Mouse (Mus musculus) neutrophil, adult 5-6 weeks (primary cell): ENCODE results near the gene Bcar1. TPM values are rescaled to one million over a fixed set of nuclear protein-coding genes. Genes with fewer than 3 reads are reported as not detected.

ENCODE experiments used
- ATAC-seq: fragments of 151-379, 151-347 bp; 2 replicates; pipeline ENCODE4 v1.8.0; 2017; ENCODE audit warnings: mild to moderate bottlenecking, moderate TSS enrichment; ENCODE audit not compliant: insufficient number of reproducible peaks, poor library complexity, low FRiP score, severe bottlenecking; ENCODE audit errors: extremely low read depth
- total RNA-seq: library from RNA; stranded (forward); fragments of 200-1000 nt; gene quantifications from 2 replicates; pipeline ENCODE4 v1.2.3, GENCODE M21; 2017

Gene Bcar1
- total RNA-seq, 1 experiment from 2014 or later = 0.23 TPM

- no peak for ATAC-seq
Observed at GRCm38 (mm10) chr8:111700740-111701139, 42.9 kb downstream of the Bcar1 start.

- no peak for ATAC-seq
Observed at GRCm38 (mm10) chr8:111700201-111700600, 43.4 kb downstream of the Bcar1 start.

- ATAC-seq = no peak
Observed at GRCm38 (mm10) chr8:111699035-111699434, 44.6 kb downstream of the Bcar1 start.

GRCm38 (mm10) chr8:111697655-111698054 is 46.0 kb downstream of the Bcar1 start:
- no peak for ATAC-seq

- ATAC-seq = no peak
Observed at GRCm38 (mm10) chr8:111695441-111695840, 48.2 kb downstream of the Bcar1 start.

- no peak for ATAC-seq
Observed at GRCm38 (mm10) chr8:111693261-111693741, 50.3 kb downstream of the Bcar1 start.

- no peak for ATAC-seq
Observed at GRCm38 (mm10) chr8:111690960-111691445, 52.6 kb downstream of the Bcar1 start, which contains the start of gene Ctrb1. Gene Ctrb1 (minus strand): TSS chr8:111691010.

- ATAC-seq = 0 out of 2 replicates have a peak, but pooled peaks have one; percentile 18
Observed at GRCm38 (mm10) chr8:111686881-111687280, 56.7 kb downstream of the Bcar1 start.

- no peak for ATAC-seq
Observed at GRCm38 (mm10) chr8:111682521-111682920, 61.1 kb downstream of the Bcar1 start.

- ATAC-seq = no peak
Observed at GRCm38 (mm10) chr8:111681153-111681552, 62.5 kb downstream of the Bcar1 start.

- no peak for ATAC-seq
Observed at GRCm38 (mm10) chr8:111680423-111681028, 63.1 kb downstream of the Bcar1 start.

- no peak for ATAC-seq
Observed at GRCm38 (mm10) chr8:111678848-111679247, 64.8 kb downstream of the Bcar1 start.

- ATAC-seq = peak; percentile 66
Observed at GRCm38 (mm10) chr8:111678111-111678510, 65.5 kb downstream of the Bcar1 start.

GRCm38 (mm10) chr8:111676237-111676636 is 67.4 kb downstream of the Bcar1 start:
- no peak for ATAC-seq

- ATAC-seq = no peak
Observed at GRCm38 (mm10) chr8:111666751-111667150, 76.9 kb downstream of the Bcar1 start.

- peak; percentile 63; the same call in 1 of the 2 replicates for ATAC-seq
Observed at GRCm38 (mm10) chr8:111662473-111662872, 81.1 kb downstream of the Bcar1 start.

Other genes with a start within 250 kb of the Bcar1 start
- gene Wdr59, start 221.7 kb downstream of the Bcar1 start, total RNA-seq = 5.2 and 6.6 TPM in 2 replicates
- gene Znrf1, start 207.7 kb downstream of the Bcar1 start, total RNA-seq = 83.2 and 95.6 TPM in 2 replicates
- gene Ldhd, start 113.4 kb downstream of the Bcar1 start, total RNA-seq = 0.74 TPM in 1 of 2 replicates, not detected in the other
- gene Zfp1, start 100.4 kb downstream of the Bcar1 start, total RNA-seq = 26.1 and 27.6 TPM in 2 replicates
- not detected in 2 replicates for gene Ctrb1, start 52.8 kb downstream of the Bcar1 start, total RNA-seq
- 78.2 and 89.3 TPM in 2 replicates for gene Cfdp1, start 110.5 kb upstream of the Bcar1 start, total RNA-seq
- gene Tmem170, start 132.9 kb upstream of the Bcar1 start, total RNA-seq = 3.7 and 4.1 TPM in 2 replicates
- gene Chst5, start 166.6 kb upstream of the Bcar1 start, total RNA-seq = not detected in 2 replicates
- gene Tmem231, start 190.1 kb upstream of the Bcar1 start, total RNA-seq = 0.47 and 1.2 TPM in 2 replicates
- gene Gabarapl2, start 196.9 kb upstream of the Bcar1 start, total RNA-seq = 76.9 and 79.2 TPM in 2 replicates
- gene Adat1, start 248.5 kb upstream of the Bcar1 start, total RNA-seq = 4.9 and 8.3 TPM in 2 replicates